Mouse (Mus musculus) forebrain, embryonic 12.5 days (tissue): Measurements from ENCODE around the gene Pafah2. TPM values are rescaled to one million over a fixed set of nuclear protein-coding genes. Genes with fewer than 3 reads are reported as not detected.
A peak's percentile ranks its signal among the peaks of the same experiment; 100 is the strongest.

Experiments
- ATAC-seq: fragments of 200-750 bp; cut with Nextera tagmentation; 2 replicates; pipeline ENCODE4 v1.8.0; 2017; ENCODE audit warnings: moderate TSS enrichment; ENCODE audit not compliant: low FRiP score
- H3K27ac ChIP-seq: fragments of 300-500 bp; sonication (generic); 2 replicates; pipeline ENCODE4 v1.5.1; 2016; ENCODE audit warnings: mild to moderate bottlenecking
- H3K27me3 ChIP-seq: fragments of 300-500 bp; sonication (generic); 2 replicates; pipeline ENCODE4 v1.6.1; 2016; ENCODE audit warnings: mild to moderate bottlenecking
- H3K36me3 ChIP-seq: fragments of 300-500 bp; sonication (generic); replicated peaks from 2 replicates; pipeline ENCODE4 v1.6.1; 2016; ENCODE audit warnings: mild to moderate bottlenecking
- H3K4me1 ChIP-seq: fragments of 300-500 bp; sonication (generic); 2 replicates; pipeline ENCODE4 v1.6.1; 2016
- H3K4me2 ChIP-seq: fragments of 300-500 bp; sonication (generic); 2 replicates; pipeline ENCODE4 v1.6.1; 2016; ENCODE audit warnings: mild to moderate bottlenecking, moderate library complexity
- H3K4me3 ChIP-seq: fragments of 300-500 bp; sonication (generic); replicated peaks from 2 replicates; pipeline ENCODE4 v1.5.1; 2016; ENCODE audit warnings: mild to moderate bottlenecking
- H3K9ac ChIP-seq: fragments of 300-500 bp; sonication (generic); 2 replicates; pipeline ENCODE4 v1.6.1; 2016; ENCODE audit warnings: mild to moderate bottlenecking
- H3K9me3 ChIP-seq: fragments of 300-500 bp; sonication (generic); 2 replicates; pipeline ENCODE4 v1.6.1; 2016
- WGBS: fragments of 180-500 bp; shearing (Covaris S2); methylation state at CpG from one replicate; pipeline ENCODE4 v1.1.7; 2016; 5-methylcytosine and 5-hydroxymethylcytosine counted together
- microRNA-seq: library from miRNA; unstranded; fragments of <30 nt; microRNA quantifications from one replicate; pipeline ENCODE4, GENCODE M21; 2017
- polyA plus RNA-seq: library from polyadenylated mRNA; unstranded; fragments of >200 nt; fragmentation: Nextera tagmentation; extraction: Ambion mirVana; gene quantifications from 2 replicates; pipeline ENCODE4 v1.2.1, GENCODE M21; 2016

Gene Pafah2
- polyA plus RNA-seq, 1 experiment from 2014 or later: 8.3 TPM

DNA sequence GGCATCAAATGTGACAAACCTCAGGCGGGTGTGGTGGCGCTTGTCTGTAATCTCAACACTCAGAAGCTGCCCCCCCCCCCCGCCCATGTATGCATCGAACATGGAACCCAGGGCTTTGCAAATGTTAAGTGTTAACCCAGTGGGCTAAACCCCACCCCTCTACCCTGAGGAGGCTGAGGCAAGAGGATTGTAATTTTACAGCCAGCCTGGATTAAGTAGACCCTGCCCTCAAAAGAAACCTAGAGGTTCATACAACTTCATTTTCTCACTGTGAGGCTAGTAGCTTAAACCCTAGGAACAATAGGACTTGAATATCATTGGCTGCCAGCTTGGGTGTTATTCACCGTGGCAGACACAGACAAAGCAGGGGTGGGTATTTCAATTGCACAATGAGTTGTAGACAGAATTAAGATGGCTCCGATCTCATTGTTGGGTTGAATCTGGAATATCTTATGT is 73.2 kb downstream of the Pafah2 start:
- Histone ChIP-seq H3K4me3 (peak overlapping the region; percentile 94), H3K4me2 (peak overlapping the region; percentile 82), H3K27me3 (no peaks in the 10 kb centered on the region), H3K9ac (peak overlapping the region; percentile 99), H3K27ac (peak overlapping the region; percentile 99), H3K9me3 (no peaks in the 10 kb centered on the region), H3K4me1 (peaks cover 51% of the 10 kb centered on the region), H3K36me3 (peaks cover 34% of the 10 kb centered on the region)
- 6% methylated on average over 6 of the region's 6 CpGs for WGBS
- peak; percentile 17 for ATAC-seq

DNA sequence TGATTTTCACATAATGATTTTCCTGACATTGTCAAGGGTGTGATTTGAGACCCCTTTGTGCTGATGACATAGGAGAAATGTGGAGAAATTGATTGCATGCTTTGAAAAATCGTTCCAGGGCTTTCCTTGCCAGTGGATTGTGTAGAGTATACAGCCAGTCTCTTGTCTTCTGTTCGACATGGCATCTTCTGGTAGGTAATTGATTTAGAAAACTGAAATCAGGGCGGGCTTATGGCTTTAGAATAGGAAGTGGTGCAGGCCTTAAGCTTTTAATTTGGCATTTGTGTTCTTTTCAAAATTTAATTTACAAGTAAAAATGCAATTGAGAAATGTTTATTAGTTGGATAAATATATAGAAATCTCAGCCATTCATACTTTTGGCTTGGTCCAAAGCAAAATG is 73.9 kb downstream of the Pafah2 start:
- H3K4me2 ChIP-seq: peak overlapping the region; percentile 82
- no peaks in the 10 kb centered on the region for H3K9me3 ChIP-seq
- peaks cover 54% of the 10 kb centered on the region for H3K4me1 ChIP-seq
- peaks cover 40% of the 10 kb centered on the region for H3K36me3 ChIP-seq
- H3K27me3 ChIP-seq: no peaks in the 10 kb centered on the region
- no peak for ATAC-seq
- peak overlapping the region; percentile 99 for H3K9ac ChIP-seq
- peak overlapping the region; percentile 99 for H3K27ac ChIP-seq
- WGBS: 42% methylated on average over 3 of the region's 3 CpGs
- peak overlapping the region; percentile 94 for H3K4me3 ChIP-seq

GRCm38 (mm10) chr4:134471469-134471868 is 75.3 kb downstream of the Pafah2 start:
- Histone ChIP-seq H3K9ac (0 out of 2 replicates have a peak overlapping the region, but pooled peaks have one; percentile 55), H3K27me3 (no peaks in the 10 kb centered on the region), H3K9me3 (no peaks in the 10 kb centered on the region), H3K4me2 (peak overlapping the region; percentile 82), H3K4me1 (peaks cover 41% of the 10 kb centered on the region), H3K27ac (peak overlapping the region; percentile 75), H3K36me3 (peaks cover 55% of the 10 kb centered on the region), H3K4me3 (peak overlapping the region; percentile 94)
- ATAC-seq: no peak

GRCm38 (mm10) chr4:134473764-134474163 is 77.6 kb downstream of the Pafah2 start:
- H3K9ac ChIP-seq: no peak overlapping the region
- WGBS: 53% methylated on average over 4 of the region's 4 CpGs

GRCm38 (mm10) chr4:134474240-134474639 is 78.1 kb downstream of the Pafah2 start:
- Histone ChIP-seq H3K27me3 (no peaks in the 10 kb centered on the region), H3K27ac (peak overlapping the region; percentile 65), H3K4me3 (no peak overlapping the region; the same call in 1 of the 2 replicates), H3K9ac (no peak overlapping the region), H3K9me3 (no peaks in the 10 kb centered on the region), H3K4me2 (no peak overlapping the region), H3K4me1 (peaks cover 40% of the 10 kb centered on the region), H3K36me3 (peaks cover 68% of the 10 kb centered on the region)
- 53% methylated on average over 8 of the region's 8 CpGs for WGBS
- no peak for ATAC-seq

More at GRCm38 (mm10) chr4:134473764-134474163, 77.6 kb downstream of the Pafah2 start:
- H3K4me2 ChIP-seq: 0 out of 2 replicates have a peak overlapping the region, but pooled peaks have one; percentile 15
- peaks cover 38% of the 10 kb centered on the region for H3K4me1 ChIP-seq
- peak overlapping the region; percentile 65; the same call in 1 of the 2 replicates for H3K27ac ChIP-seq
- ATAC-seq: no peak
- no peaks in the 10 kb centered on the region for H3K27me3 ChIP-seq
- no peaks in the 10 kb centered on the region for H3K9me3 ChIP-seq
- H3K4me3 ChIP-seq: no peak overlapping the region
- H3K36me3 ChIP-seq: peaks cover 68% of the 10 kb centered on the region

DNA sequence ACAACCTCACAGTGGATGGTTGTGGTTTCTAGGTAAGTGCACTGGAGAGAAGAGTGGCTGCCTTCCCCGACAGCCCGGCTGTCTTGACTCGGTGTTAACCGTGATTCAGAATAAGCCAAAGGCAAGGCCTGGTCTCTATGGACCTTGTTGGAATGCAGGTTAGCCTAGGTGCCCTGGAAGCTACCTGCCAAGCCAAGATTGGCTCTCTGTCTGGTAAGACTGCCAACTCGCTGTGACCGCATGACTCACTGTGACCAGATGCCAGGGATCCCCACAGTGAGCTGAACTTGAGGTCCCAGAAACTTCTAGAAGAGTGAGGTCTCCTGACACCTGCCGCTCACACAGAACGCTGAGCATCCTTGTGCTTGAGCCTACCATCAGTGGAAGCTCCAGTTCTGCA is 80.8 kb downstream of the Pafah2 start:
- ATAC-seq: no peak
- Histone ChIP-seq H3K4me1 (peaks cover 31% of the 10 kb centered on the region), H3K27ac (peak overlapping the region; percentile 51), H3K9ac (no peak overlapping the region), H3K4me2 (no peak overlapping the region), H3K9me3 (no peaks in the 10 kb centered on the region), H3K36me3 (peaks cover 55% of the 10 kb centered on the region), H3K4me3 (no peak overlapping the region), H3K27me3 (no peaks in the 10 kb centered on the region)
- 96% methylated on average over 8 of the region's 8 CpGs for WGBS

Small RNA genes within 50 kb of the gene (microRNA-seq; reads per million reads assigned to microRNA genes)
- 3.6 reads per million, percentile 11 among the genes with 10 or more reads in this experiment for gene Gm23634

Other genes starting within 250 kb of the Pafah2 start
- 30.5 and 32.3 TPM in 2 replicates for gene Cep85, start 209.2 kb upstream of the Pafah2 start, polyA plus RNA-seq
- gene Gm7534, start 193.3 kb upstream of the Pafah2 start, polyA plus RNA-seq: not detected in 2 replicates
- not detected in 2 replicates for gene Catsper4, start 168.9 kb upstream of the Pafah2 start, polyA plus RNA-seq
- 0.10 and 0.35 TPM in 2 replicates for gene Cnksr1, start 157.9 kb upstream of the Pafah2 start, polyA plus RNA-seq
- 0.52 and 0.74 TPM in 2 replicates for gene E130218I03Rik, start 152.7 kb upstream of the Pafah2 start, polyA plus RNA-seq
- gene Zfp593, start 150.7 kb upstream of the Pafah2 start, polyA plus RNA-seq: 18.5 and 20.4 TPM in 2 replicates
- gene Gm30191, start 149.4 kb upstream of the Pafah2 start, polyA plus RNA-seq: not detected in 2 replicates
- gene Grrp1, start 142.2 kb upstream of the Pafah2 start, polyA plus RNA-seq: 4.1 and 5.2 TPM in 2 replicates
- 33.3 and 34.8 TPM in 2 replicates for gene Pdik1l, start 108.4 kb upstream of the Pafah2 start, polyA plus RNA-seq
- 0.17 and 0.27 TPM in 2 replicates for gene Trim63, start 81.2 kb upstream of the Pafah2 start, polyA plus RNA-seq
- gene Slc30a2, start 53.1 kb upstream of the Pafah2 start, polyA plus RNA-seq: not detected in 2 replicates
- 0.32 and 0.37 TPM in 2 replicates for gene Extl1, start 12.5 kb upstream of the Pafah2 start, polyA plus RNA-seq
- gene Stmn1, start 72.0 kb downstream of the Pafah2 start, polyA plus RNA-seq: 4,517 and 4,745 TPM in 2 replicates
- 3.8 and 4.9 TPM in 2 replicates for gene Paqr7, start 100.4 kb downstream of the Pafah2 start, polyA plus RNA-seq
- 14.1 and 15.4 TPM in 2 replicates for gene Aunip, start 114.7 kb downstream of the Pafah2 start, polyA plus RNA-seq
- gene Mtfr1l, start 139.1 kb downstream of the Pafah2 start, polyA plus RNA-seq: 125 and 129 TPM in 2 replicates
- 9.3 and 14.8 TPM in 2 replicates for gene Selenon, start 155.8 kb downstream of the Pafah2 start, polyA plus RNA-seq